Mouse (Mus musculus): ENCODE results near the gene Tmem200b. TPM values are rescaled to one million over a fixed set of nuclear protein-coding genes. Genes with fewer than 3 reads are reported as not detected.

Gene Tmem200b
- polyA plus RNA-seq (2014; fragmentation: Nextera tagmentation; extraction: Ambion mirVana), result 3.6 and 4.3 TPM in 2 replicates

- Histone ChIP-seq H3K9ac (ENCODE audit: low read length) (peak within 1 kb of the TSS; percentile 81), H3K4me2 (ENCODE audit: low read length) (peak within 1 kb of the TSS; percentile 88), H3K27me3 (ENCODE audit: control insufficient read depth, insufficient read depth, low read length) (no peaks in the 10 kb centered on the region), H3K4me3 (ENCODE audit: control insufficient read depth in 1 of 2, insufficient read depth in 1 of 2, low read depth in 1 of 2, low read length in 2 of 2) (peak within 1 kb of the TSS; percentile 72 to 75), H3K9me3 (ENCODE audit: control insufficient read depth, low read length) (no peaks in the 10 kb centered on the region), H3K4me1 (ENCODE audit: control insufficient read depth in 2 of 2, insufficient read depth in 2 of 2, low read length in 2 of 2) (peaks cover 58 to 84% of the 10 kb centered on the region in 2 experiments), H3K27ac (replicated peaks in 1 of 2; ENCODE audit: control insufficient read depth in 1 of 2, insufficient read depth in 1 of 2, low read depth in 2 of 2, low read length in 2 of 2) (peak within 1 kb of the TSS; percentile 76 to 91), H3K36me3 (ENCODE audit: control insufficient read depth, insufficient read depth, low read length) (peaks cover 25% of the 10 kb centered on the region)
- no peak for ATAC-seq (ENCODE audit: insufficient number of reproducible peaks, insufficient read depth, low FRiP score, low read depth)
- WGBS, result 2% methylated on average over 88 of the region's 130 CpGs
Observed at GRCm38 (mm10) chr4:131921461-131922346, at the start of gene Tmem200b. Gene Tmem200b (plus strand): TSS chr4:131921771.

- Histone ChIP-seq H3K9ac (ENCODE audit: low read length) (peak overlapping the region; percentile 100), H3K27ac (replicated peaks in 1 of 2; ENCODE audit: control insufficient read depth in 1 of 2, insufficient read depth in 1 of 2, low read depth in 2 of 2, low read length in 2 of 2) (peak overlapping the region; percentile 82 to 86), H3K36me3 (ENCODE audit: control insufficient read depth, insufficient read depth, low read length) (0 out of 2 replicates have a peak, but pooled peaks cover 2% of the 10 kb centered on the region), H3K27me3 (ENCODE audit: control insufficient read depth, insufficient read depth, low read length) (no peaks in the 10 kb centered on the region), H3K4me1 (ENCODE audit: control insufficient read depth in 2 of 2, insufficient read depth in 2 of 2, low read length in 2 of 2) (peaks cover 5 to 39% of the 10 kb centered on the region in 2 experiments), H3K4me3 (ENCODE audit: control insufficient read depth in 1 of 2, insufficient read depth in 1 of 2, low read depth in 1 of 2, low read length in 2 of 2) (peak overlapping the region; percentile 70 to 100), H3K4me2 (ENCODE audit: low read length) (peak overlapping the region; percentile 66), H3K9me3 (ENCODE audit: control insufficient read depth, low read length) (no peaks in the 10 kb centered on the region)
- ATAC-seq (ENCODE audit: insufficient number of reproducible peaks, insufficient read depth, low FRiP score, low read depth), result 0 out of 2 replicates have a peak, but pooled peaks have one; percentile 2
- 10% methylated on average over 11 of the region's 11 CpGs for WGBS
Observed at GRCm38 (mm10) chr4:131872672-131873292, 48.8 kb upstream of the Tmem200b start.

DNA sequence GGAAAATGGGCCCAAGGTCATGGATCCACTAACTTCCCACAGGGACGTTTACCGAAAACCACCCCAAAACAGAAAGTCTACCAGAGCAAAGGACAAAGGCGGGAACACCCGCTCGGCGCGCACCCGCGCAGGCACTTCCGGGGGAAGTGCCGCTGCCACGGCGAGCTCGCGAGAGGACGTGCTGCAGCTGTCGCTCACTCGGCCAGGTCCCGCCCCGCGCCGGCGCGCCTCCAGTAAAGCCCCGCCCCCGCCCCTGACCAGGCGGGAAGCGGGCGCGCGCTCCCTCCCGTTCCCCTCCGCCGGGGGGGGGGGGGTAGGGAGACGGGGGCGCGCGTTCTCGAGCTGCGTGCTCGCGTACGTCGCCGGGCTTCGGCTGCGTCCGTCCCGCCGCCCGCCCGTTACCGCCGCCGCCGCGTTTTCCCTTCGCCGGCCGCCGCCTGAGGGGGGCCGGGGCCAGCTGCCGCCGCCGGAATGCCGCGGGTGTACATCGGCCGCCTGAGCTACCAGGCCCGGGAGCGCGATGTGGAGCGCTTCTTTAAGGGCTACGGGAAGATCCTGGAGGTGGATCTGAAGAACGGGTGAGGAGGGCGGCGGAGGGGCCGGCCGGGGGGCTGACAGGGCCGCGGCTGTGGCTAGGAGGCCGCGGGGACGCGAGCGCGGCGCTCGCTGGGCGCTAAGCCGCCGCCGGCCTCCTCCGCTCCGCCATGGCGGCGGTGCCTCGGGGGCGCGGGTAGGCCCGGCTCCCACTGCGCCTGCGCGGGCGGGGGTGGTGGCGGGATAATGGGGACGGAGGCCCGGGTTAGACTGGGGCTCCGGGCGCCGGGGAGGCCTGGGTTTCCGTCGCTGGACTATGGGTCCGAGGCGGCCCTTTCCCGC lies 48.0 kb upstream of the Tmem200b start, which contains the start of gene Srsf4:
Gene Srsf4, plus strand, starts transcription at position 325 of the 876 bp plus-strand sequence.
- no peaks in the 10 kb centered on the region for H3K27me3 ChIP-seq (ENCODE audit: control insufficient read depth, insufficient read depth, low read length)
- peaks cover 5 to 40% of the 10 kb centered on the region in 2 experiments for H3K4me1 ChIP-seq (ENCODE audit: control insufficient read depth in 2 of 2, insufficient read depth in 2 of 2, low read length in 2 of 2)
- H3K9me3 ChIP-seq (ENCODE audit: control insufficient read depth, low read length), result no peaks in the 10 kb centered on the region
- peak within 1 kb of the TSS; percentile 96 for H3K4me2 ChIP-seq (ENCODE audit: low read length)
- peak within 1 kb of the TSS; percentile 99 to 100 for H3K27ac ChIP-seq (replicated peaks in 1 of 2; ENCODE audit: control insufficient read depth in 1 of 2, insufficient read depth in 1 of 2, low read depth in 2 of 2, low read length in 2 of 2)
- H3K4me3 ChIP-seq (ENCODE audit: control insufficient read depth in 1 of 2, insufficient read depth in 1 of 2, low read depth in 1 of 2, low read length in 2 of 2), result peak within 1 kb of the TSS; percentile 99 to 100
- H3K36me3 ChIP-seq (ENCODE audit: control insufficient read depth, insufficient read depth, low read length), result no peaks in the 10 kb centered on the region
- 1% methylated on average over 98 of the region's 116 CpGs for WGBS
- peak; percentile 92 for ATAC-seq (ENCODE audit: insufficient number of reproducible peaks, insufficient read depth, low FRiP score, low read depth)
- peak within 1 kb of the TSS; percentile 100 for H3K9ac ChIP-seq (ENCODE audit: low read length)

DNA sequence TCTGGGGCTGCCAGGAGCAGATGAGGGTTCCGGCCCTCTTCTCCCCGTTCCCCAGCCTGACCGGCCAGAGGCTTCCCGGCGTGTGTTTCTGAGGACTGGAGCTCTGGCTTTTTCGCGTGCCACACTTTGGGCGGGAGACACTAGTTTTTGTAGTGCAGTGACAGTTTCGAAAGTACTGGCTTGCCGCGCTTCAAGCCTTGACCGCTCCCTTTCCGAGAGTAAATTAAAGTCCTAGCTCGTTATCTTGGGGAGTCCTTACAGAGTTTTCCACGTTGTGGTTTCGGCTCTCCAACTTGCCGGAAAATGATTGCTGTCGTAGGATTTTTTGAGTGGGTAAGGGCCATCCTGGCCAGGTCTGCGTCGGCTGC lies 47.4 kb upstream of the Tmem200b start:
- Histone ChIP-seq H3K4me2 (ENCODE audit: low read length) (peak overlapping the region; percentile 96), H3K27ac (replicated peaks in 1 of 2; ENCODE audit: control insufficient read depth in 1 of 2, insufficient read depth in 1 of 2, low read depth in 2 of 2, low read length in 2 of 2) (peak overlapping the region; percentile 92 to 100), H3K36me3 (ENCODE audit: control insufficient read depth, insufficient read depth, low read length) (no peaks in the 10 kb centered on the region), H3K4me3 (ENCODE audit: control insufficient read depth in 1 of 2, insufficient read depth in 1 of 2, low read depth in 1 of 2, low read length in 2 of 2) (peak overlapping the region; percentile 99 to 100), H3K9ac (ENCODE audit: low read length) (peak overlapping the region; percentile 100), H3K4me1 (ENCODE audit: control insufficient read depth in 2 of 2, insufficient read depth in 2 of 2, low read length in 2 of 2) (peaks cover 5 to 44% of the 10 kb centered on the region in 2 experiments), H3K27me3 (ENCODE audit: control insufficient read depth, insufficient read depth, low read length) (no peaks in the 10 kb centered on the region), H3K9me3 (ENCODE audit: control insufficient read depth, low read length) (no peaks in the 10 kb centered on the region)
- WGBS, result 0% methylated on average over 20 of the region's 20 CpGs
- ATAC-seq (ENCODE audit: insufficient number of reproducible peaks, insufficient read depth, low FRiP score, low read depth), result no peak

DNA sequence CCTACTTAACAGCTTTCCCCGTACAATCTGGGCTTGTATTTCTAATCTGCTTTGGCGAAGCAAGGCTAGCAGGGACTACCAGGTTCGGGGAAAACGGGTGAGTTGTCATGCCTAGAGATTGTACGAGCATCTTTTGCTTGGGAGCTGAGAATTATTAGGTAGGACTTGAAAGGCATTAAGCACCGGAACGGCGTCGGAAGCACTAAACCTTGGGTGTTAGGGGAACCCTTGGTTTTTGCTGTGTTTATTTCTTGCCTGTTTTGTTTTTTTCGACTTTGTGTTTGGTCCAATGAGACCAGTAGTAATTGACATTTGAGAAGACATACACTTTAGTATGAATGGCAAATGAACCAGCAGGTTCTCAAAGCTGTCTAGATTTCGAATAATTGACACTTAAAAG lies 47.0 kb upstream of the Tmem200b start:
- Histone ChIP-seq H3K4me2 (ENCODE audit: low read length) (peak overlapping the region; percentile 96), H3K9me3 (ENCODE audit: control insufficient read depth, low read length) (no peaks in the 10 kb centered on the region), H3K27me3 (ENCODE audit: control insufficient read depth, insufficient read depth, low read length) (no peaks in the 10 kb centered on the region), H3K4me3 (ENCODE audit: control insufficient read depth in 1 of 2, insufficient read depth in 1 of 2, low read depth in 1 of 2, low read length in 2 of 2) (peak overlapping the region; percentile 99 to 100), H3K36me3 (ENCODE audit: control insufficient read depth, insufficient read depth, low read length) (no peaks in the 10 kb centered on the region), H3K4me1 (ENCODE audit: control insufficient read depth in 2 of 2, insufficient read depth in 2 of 2, low read length in 2 of 2) (peaks cover 5 to 46% of the 10 kb centered on the region in 2 experiments), H3K27ac (replicated peaks in 1 of 2; ENCODE audit: control insufficient read depth in 1 of 2, insufficient read depth in 1 of 2, low read depth in 2 of 2, low read length in 2 of 2) (peak overlapping the region; percentile 92 to 100), H3K9ac (ENCODE audit: low read length) (peak overlapping the region; percentile 100)
- 1% methylated on average over 11 of the region's 11 CpGs for WGBS
- ATAC-seq (ENCODE audit: insufficient number of reproducible peaks, insufficient read depth, low FRiP score, low read depth), result no peak

- 43% methylated on average over 3 of the region's 3 CpGs for WGBS
- no peaks in the 10 kb centered on the region for H3K9me3 ChIP-seq (ENCODE audit: control insufficient read depth, low read length)
Observed at GRCm38 (mm10) chr4:131875242-131875641, 46.3 kb upstream of the Tmem200b start.

GRCm38 (mm10) chr4:131876836-131877235 lies 44.7 kb upstream of the Tmem200b start:
- no peak for ATAC-seq (ENCODE audit: insufficient number of reproducible peaks, insufficient read depth, low FRiP score, low read depth)
- Histone ChIP-seq H3K4me2 (ENCODE audit: low read length) (peak overlapping the region; percentile 25; the same call in 1 of the 2 replicates), H3K9ac (ENCODE audit: low read length) (no peak overlapping the region), H3K9me3 (ENCODE audit: control insufficient read depth, low read length) (no peaks in the 10 kb centered on the region), H3K4me3 (ENCODE audit: control insufficient read depth in 1 of 2, insufficient read depth in 1 of 2, low read depth in 1 of 2, low read length in 2 of 2) (no peak overlapping the region), H3K36me3 (ENCODE audit: control insufficient read depth, insufficient read depth, low read length) (no peaks in the 10 kb centered on the region), H3K27me3 (ENCODE audit: control insufficient read depth, insufficient read depth, low read length) (no peaks in the 10 kb centered on the region), H3K4me1 (ENCODE audit: control insufficient read depth in 2 of 2, insufficient read depth in 2 of 2, low read length in 2 of 2) (peaks cover 5 to 60% of the 10 kb centered on the region in 2 experiments), H3K27ac (replicated peaks in 1 of 2; ENCODE audit: control insufficient read depth in 1 of 2, insufficient read depth in 1 of 2, low read depth in 2 of 2, low read length in 2 of 2) (no peak overlapping the region)
- 64% methylated on average over 2 of the region's 2 CpGs for WGBS

More at GRCm38 (mm10) chr4:131875242-131875641, 46.3 kb upstream of the Tmem200b start:
- Histone ChIP-seq H3K4me1 (ENCODE audit: control insufficient read depth in 2 of 2, insufficient read depth in 2 of 2, low read length in 2 of 2) (peaks cover 5 to 49% of the 10 kb centered on the region in 2 experiments), H3K9ac (ENCODE audit: low read length) (peak overlapping the region; percentile 100), H3K27me3 (ENCODE audit: control insufficient read depth, insufficient read depth, low read length) (no peaks in the 10 kb centered on the region), H3K27ac (replicated peaks in 1 of 2; ENCODE audit: control insufficient read depth in 1 of 2, insufficient read depth in 1 of 2, low read depth in 2 of 2, low read length in 2 of 2) (no peak overlapping the region), H3K4me3 (ENCODE audit: control insufficient read depth in 1 of 2, insufficient read depth in 1 of 2, low read depth in 1 of 2, low read length in 2 of 2) (peak overlapping the region in 1 of 2 experiments; percentile 100; a peak in 3 of 4 replicates), H3K4me2 (ENCODE audit: low read length) (peak overlapping the region; percentile 96), H3K36me3 (ENCODE audit: control insufficient read depth, insufficient read depth, low read length) (no peaks in the 10 kb centered on the region)
- ATAC-seq (ENCODE audit: insufficient number of reproducible peaks, insufficient read depth, low FRiP score, low read depth), result no peak

Data from heart, embryonic 14.5 days (tissue).